Mouse (Mus musculus) frontal cortex, postnatal 36 days (tissue): Measurements from ENCODE around the gene A730071L15Rik.

Source experiments
- DNase-seq, 2 experiments: peaks; one replicate each; pipeline ENCODE4 v3.0.0; 2022; ENCODE audit warnings: low spot score in 2 of 2

The A730071L15Rik gene

GRCm38 (mm10) chr11:6199410-6200086, at the start of gene A730071L15Rik:
A730071L15Rik (plus strand) TSS chr11:6200029.
- DNase-seq = no peak

- no peak for DNase-seq
Measured at GRCm38 (mm10) chr11:6152864-6153263, 47.0 kb upstream of the A730071L15Rik start.

DNA sequence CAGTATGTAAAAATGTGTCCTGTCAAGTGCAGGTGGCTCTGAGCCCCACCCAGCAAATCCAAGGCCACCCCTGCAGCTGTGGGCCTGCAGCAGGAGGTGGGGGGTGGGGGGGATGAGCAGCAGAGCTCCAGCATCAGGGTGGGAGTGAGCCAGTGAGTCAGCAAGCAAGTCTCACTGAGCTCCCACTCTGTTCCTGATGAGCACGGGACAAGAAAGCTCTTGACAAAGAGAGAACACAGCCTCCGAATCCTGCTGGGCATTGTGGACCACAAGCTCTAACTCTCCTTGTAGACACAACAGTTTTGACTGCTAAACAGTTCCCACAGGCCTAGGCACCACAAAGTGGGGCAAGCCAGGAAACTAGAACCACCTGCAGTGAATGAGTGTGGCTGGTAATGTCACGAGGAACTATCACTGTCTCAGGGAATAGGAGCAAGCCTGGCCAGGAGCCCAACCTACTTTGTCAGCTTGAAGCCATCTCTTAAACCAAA, 45.6 kb upstream of the A730071L15Rik start:
- peak; percentile 43 to 60 for DNase-seq

GRCm38 (mm10) chr11:6156651-6157050, 43.2 kb upstream of the A730071L15Rik start:
- no peak for DNase-seq

GRCm38 (mm10) chr11:6157119-6157518, 42.7 kb upstream of the A730071L15Rik start:
- DNase-seq = no peak

DNA sequence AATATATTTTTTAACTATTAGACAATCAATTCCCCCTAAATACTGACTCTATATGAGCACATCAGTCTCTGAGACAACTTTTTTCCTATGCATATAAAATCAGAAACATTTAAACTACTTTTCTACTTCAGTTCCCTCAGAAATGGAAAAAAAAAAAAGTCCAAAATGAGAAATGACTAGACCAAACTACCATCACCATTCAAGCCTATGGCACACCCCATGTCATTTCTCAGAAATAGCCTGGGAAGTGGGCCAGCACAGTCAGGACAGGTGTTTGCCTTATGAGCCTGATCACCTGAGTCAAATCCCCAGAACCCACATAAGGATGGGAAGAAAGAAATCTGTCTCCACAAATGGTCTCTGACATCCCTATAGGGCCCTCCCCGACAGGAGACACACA, 41.3 kb upstream of the A730071L15Rik start:
- DNase-seq = no peak

DNA sequence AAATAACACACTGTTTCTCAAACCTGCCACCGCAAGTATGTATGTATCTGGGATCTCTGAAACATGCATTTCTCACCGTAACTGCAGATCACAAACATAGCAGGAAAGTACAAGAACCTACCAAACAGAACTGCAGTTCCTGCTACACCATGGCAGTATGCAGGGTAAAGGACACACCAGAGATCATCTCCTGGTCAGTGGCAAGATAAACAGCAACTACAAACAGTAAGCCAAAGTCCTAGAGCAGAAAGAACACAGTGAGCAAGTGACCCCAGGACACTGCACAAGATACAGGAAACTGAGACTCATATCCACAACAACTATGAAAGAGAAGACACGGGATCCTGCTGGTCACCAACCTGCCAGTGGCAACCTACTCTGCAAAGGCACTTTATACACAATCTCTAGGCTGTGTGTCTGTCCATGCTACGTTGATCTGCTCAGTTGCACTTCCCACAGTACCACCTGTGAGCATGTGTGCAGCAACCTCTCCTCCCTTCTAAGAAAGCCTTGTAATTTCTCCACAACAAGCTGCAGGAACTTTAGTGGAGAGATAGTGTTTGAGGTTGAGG, 40.0 kb upstream of the A730071L15Rik start:
- DNase-seq = no peak

DNA sequence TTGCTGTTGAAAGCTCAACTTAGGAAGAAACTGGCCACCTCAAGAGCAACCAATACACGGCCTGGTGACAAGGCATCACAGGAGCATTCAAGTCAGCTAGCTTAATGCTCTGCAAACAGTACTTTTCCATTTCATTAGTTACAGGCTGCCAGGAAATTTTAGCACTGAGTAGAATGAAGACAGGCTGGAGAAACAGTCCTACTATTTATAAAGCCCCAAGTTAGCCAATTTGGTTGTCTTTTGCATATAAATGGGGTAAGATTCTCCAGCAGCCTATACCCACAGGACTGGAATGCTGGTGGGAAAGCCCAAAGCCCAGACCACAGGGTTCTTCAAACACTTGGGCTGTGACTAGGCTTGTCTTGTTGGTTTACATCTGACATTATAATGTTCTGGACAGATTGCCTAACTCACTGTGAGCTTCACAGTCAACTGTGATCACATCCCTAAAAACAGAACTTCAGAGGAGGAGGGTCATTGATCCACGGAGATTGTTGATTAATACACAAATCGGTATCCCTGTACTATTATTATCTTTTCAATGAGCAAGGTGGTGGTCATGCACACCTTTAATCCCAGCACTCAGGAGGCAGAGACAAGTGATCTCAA, 39.1 kb upstream of the A730071L15Rik start:
- no peak for DNase-seq

DNA sequence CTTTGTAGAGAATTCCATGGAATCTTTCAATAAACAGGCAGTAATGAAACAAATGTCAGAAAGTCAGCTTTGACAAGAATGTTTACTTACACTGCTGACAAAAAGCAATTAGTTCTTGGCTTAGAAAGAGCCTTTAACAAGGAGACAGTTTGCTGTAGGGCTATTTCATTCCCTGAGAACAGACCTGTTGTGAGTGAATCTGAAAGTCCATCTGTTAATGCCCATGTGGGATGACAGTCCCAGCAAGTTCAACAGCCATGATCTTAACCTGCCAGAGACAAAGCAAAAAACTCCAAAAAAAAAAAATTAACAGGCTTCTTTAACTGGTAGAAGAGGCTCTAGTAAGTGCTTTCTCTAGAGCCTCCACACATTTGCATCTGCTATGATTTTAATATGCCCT, 38.3 kb upstream of the A730071L15Rik start:
- no peak for DNase-seq

DNA sequence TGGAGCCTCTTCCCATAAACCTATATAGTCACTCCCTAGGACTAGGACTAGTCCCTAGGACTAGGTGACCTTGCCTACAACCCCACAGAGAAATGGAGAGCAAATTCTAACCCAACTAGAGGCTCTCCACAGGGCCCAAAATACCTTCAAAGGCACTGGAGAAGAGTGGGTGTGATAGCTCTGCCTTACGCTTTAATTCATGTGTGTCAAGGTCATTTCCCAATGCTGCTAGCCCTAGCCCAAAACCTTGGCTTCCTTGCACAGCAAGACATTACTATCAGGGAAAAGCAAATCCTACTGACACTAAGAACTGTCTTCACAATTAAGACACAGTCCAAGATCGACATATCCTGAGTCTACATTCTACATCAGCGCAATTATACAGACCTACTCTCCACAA, 36.8 kb upstream of the A730071L15Rik start:
- no peak for DNase-seq

DNA sequence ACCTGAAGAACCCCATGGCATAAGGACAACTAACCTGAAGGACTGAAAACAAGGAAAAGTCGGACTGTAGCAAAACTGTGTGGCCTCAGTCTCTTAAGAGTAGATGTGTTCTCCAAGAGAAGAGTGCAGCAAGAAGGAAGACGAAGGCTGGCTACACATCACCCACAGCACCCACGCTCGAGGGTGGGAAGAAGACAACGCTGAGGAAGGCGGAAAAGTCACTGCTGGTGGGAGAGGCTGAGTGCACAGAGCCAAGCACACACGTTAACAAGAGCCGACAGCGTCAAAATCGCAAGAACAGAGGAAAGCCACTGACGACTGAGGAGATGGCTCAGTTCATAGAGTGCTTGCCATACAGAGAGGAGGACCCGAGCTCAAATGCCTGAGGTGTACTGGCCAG, 36.1 kb upstream of the A730071L15Rik start:
- peak in 1 of 2 experiments; percentile 53 for DNase-seq

GRCm38 (mm10) chr11:6164781-6165180, 35.0 kb upstream of the A730071L15Rik start:
- DNase-seq = no peak

- DNase-seq = no peak
Measured at GRCm38 (mm10) chr11:6165391-6166081, 34.3 kb upstream of the A730071L15Rik start.

- no peak for DNase-seq
Measured at GRCm38 (mm10) chr11:6166351-6166750, 33.5 kb upstream of the A730071L15Rik start.

DNA sequence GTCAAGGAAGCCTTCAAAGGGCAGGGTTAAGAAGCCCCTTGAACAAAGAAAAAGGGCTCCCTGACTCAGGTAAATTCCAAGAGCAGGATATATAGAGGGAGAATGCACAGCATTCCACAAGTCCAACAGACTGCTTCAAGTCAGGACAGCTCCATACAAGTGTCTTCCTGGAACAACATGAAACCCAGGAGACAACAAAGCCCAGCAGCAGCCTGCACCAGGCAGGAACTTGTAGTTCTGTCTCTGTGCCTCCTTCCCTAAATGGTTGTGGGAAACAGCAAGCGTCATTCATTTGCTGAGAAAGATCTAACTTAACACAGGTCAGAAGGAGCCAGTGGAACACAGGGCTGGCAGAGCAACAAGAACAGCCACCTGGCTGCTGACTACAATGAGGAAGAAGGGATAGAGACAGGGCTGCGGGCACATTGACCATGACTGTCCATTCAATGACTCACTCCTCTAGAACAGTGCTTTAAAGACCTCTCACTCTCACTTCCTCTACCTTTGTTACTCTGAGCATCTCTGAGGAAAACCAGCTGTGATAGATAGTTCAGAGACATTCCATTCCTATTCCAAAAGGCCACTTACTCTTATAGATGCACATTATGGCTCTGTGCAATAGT, 30.7 kb upstream of the A730071L15Rik start:
- no peak for DNase-seq

- no peak for DNase-seq
Measured at GRCm38 (mm10) chr11:6174719-6175118, 25.1 kb upstream of the A730071L15Rik start.

GRCm38 (mm10) chr11:6175506-6175905, 24.3 kb upstream of the A730071L15Rik start:
- DNase-seq = no peak

GRCm38 (mm10) chr11:6177781-6178420, 21.9 kb upstream of the A730071L15Rik start:
- no peak for DNase-seq

DNA sequence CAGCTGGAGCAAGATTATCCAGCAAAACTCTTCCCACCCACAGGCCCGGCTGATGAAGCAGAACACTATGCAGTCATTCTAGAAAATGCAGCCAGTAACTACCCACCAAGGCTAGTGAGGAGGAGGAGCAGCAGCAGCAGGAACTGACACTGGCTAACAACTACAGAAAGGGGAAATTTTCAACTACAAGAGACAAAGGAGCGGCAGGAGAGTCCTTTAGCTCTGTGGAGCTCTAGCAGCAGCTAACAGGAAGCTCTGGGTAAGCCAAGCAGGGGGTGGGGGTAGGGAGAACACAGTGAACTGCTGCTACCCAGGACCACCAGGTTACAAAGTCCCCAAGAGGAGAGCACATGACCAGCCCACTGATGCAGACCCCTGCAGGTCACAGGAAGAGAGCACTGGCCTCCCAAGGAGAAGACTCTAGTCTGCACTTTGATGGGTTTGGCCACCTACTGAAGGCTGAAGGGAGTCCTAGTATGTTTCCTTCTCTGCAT, 21.1 kb upstream of the A730071L15Rik start:
- DNase-seq = peak in 1 of 2 experiments; percentile 62

GRCm38 (mm10) chr11:6179194-6179593, 20.6 kb upstream of the A730071L15Rik start:
- peak in 1 of 2 experiments; percentile 49 for DNase-seq

DNA sequence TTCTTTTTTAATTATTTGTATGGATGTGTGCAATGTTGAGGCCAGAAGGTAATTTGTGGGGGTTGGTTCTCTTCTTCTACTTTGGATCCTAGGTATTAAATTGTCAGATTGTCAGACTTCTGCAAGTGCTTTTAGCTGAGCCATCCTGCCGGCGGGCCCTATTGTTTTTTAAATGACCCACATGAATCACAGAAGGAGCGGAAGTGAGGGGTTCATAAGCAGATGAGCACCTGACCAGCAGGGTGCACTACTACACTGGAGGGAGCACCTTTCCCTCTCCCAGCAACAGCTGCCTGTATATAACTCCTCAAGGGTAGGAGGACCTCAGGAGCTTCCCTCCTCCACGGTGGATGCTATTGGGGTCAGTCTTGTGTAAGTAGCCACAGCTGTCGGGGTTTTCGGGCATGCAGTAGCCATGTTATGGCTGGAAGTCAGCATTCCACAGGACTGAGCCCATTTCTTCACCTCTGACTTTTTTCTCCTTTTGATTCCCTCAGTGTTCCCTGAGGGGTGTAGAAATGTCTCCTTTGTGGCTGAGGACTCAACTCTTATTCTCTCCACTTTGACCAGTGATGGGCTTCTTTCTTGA, 18.9 kb upstream of the A730071L15Rik start:
- no peak for DNase-seq
